In genomic region chr16:45120844-45121425, GRCm38 (mm10) we compare ENCODE assay signal across 7 mouse cellular contexts. TPM values are rescaled to one million over a fixed set of nuclear protein-coding genes. Genes with fewer than 3 reads are reported as not detected.
A peak's percentile ranks its signal among the peaks of the same experiment; 100 is the strongest.
DNase-seq lines count a peak whose midpoint lies in the region; ATAC-seq lines count a peak whose summit lies in the region.

No protein-coding gene starts in this region.

- H3K27me3 ChIP-seq in heart, embryonic 15.5 days, result no peaks in the 10 kb centered on the region

- peaks cover 25% of the 10 kb centered on the region for H3K36me3 ChIP-seq in heart, embryonic 15.5 days

- H3K4me1 ChIP-seq in heart, embryonic 15.5 days (replicated peaks), result peaks cover 19% of the 10 kb centered on the region

- peak; percentile 26 for DNase-seq in urinary bladder, adult 2 months (ENCODE audit: low spot score)
- DNase-seq in urinary bladder, postnatal 4 days (ENCODE audit: low spot score in 2 of 2), result no peak
- DNase-seq in cerebellum, postnatal 14 days, result peak; percentile 85 to 88
- peak; percentile 56 to 66 for DNase-seq in layer of hippocampus, postnatal 10 days (ENCODE audit: low spot score in 2 of 2)
- DNase-seq in embryo, embryonic 9.5 days (ENCODE audit: extremely low spot score), result no peak
- DNase-seq in frontal cortex, postnatal 25 days (ENCODE audit: low spot score in 2 of 2), result no peak

- ATAC-seq in heart, embryonic 15.5 days (replicated peaks; ENCODE audit: insufficient number of reproducible peaks, insufficient read depth, low FRiP score, low read depth), result 0 out of 2 replicates have a peak, but pooled peaks have one; percentile 60

- WGBS in heart, embryonic 15.5 days, result 28% methylated on average over 5 of the region's 5 CpGs

- H3K9ac ChIP-seq in heart, embryonic 15.5 days, result no peak overlapping the region

- no peak overlapping the region for H3K4me3 ChIP-seq in heart, embryonic 15.5 days

- H3K4me2 ChIP-seq in heart, embryonic 15.5 days, result no peak overlapping the region

- peak overlapping the region; percentile 11 for H3K27ac ChIP-seq in heart, embryonic 15.5 days

- no peaks in the 10 kb centered on the region for H3K9me3 ChIP-seq in heart, embryonic 15.5 days (replicated peaks)

RNA-seq across cellular contexts. Expression of gene Ccdc80, which starts 27.7 kb away (rescaled TPM):
- polyA plus RNA-seq in urinary bladder, adult 2 months (2012; rRNA removed), result 86.9 and 104 TPM in 2 replicates
- 110 and 113 TPM in 2 replicates for polyA plus RNA-seq in heart, embryonic 15.5 days (2015; fragmentation: Nextera tagmentation; extraction: Ambion mirVana)
- 10 to 100 TPM; 10.3 to 13.2 TPM for total RNA-seq in layer of hippocampus, postnatal 10 days (2021)

RNA-seq across cellular contexts. Expression of gene Slc35a5, which starts 37.6 kb away (rescaled TPM):
- 17.3 and 20.0 TPM in 2 replicates for polyA plus RNA-seq in urinary bladder, adult 2 months (2012; rRNA removed)
- 12.7 and 15.3 TPM in 2 replicates for polyA plus RNA-seq in heart, embryonic 15.5 days (2015; fragmentation: Nextera tagmentation; extraction: Ambion mirVana)
- 10 to 100 TPM; 53.8 to 55.8 TPM for total RNA-seq in layer of hippocampus, postnatal 10 days (2021)

RNA-seq across cellular contexts. Expression of gene Atg3, which starts 37.6 kb away (rescaled TPM):
- 43.6 and 47.6 TPM in 2 replicates for polyA plus RNA-seq in urinary bladder, adult 2 months (2012; rRNA removed)
- polyA plus RNA-seq in heart, embryonic 15.5 days (2015; fragmentation: Nextera tagmentation; extraction: Ambion mirVana), result 29.3 and 33.1 TPM in 2 replicates
- total RNA-seq in layer of hippocampus, postnatal 10 days (2021), result 10 to 100 TPM; 44.3 to 45.9 TPM

Comparison
In these comparisons a context has a peak if more than half of its experiments do, and no peak if none do; other contexts are left out.
1. DNase-seq: peak in urinary bladder, adult 2 months (single experiment), cerebellum, postnatal 14 days (2 of 2) and layer of hippocampus, postnatal 10 days (2 of 2); none in urinary bladder, postnatal 4 days (0 of 2), embryo, embryonic 9.5 days (single experiment) and frontal cortex, postnatal 25 days (0 of 2).